Mouse (Mus musculus) neutrophil, adult 83 days (primary cell): Measurements from ENCODE around the gene Umps. TPM values are rescaled to one million over a fixed set of nuclear protein-coding genes. Genes with fewer than 3 reads are reported as not detected.

Source experiments
- total RNA-seq, 2 experiments: library from RNA; stranded (reverse); gene quantifications; one replicate each; pipeline ENCODE4 v1.2.4; 2023

Umps gene
- total RNA-seq: 10 to 100 TPM; 15.3 to 20.5 TPM

DNA sequence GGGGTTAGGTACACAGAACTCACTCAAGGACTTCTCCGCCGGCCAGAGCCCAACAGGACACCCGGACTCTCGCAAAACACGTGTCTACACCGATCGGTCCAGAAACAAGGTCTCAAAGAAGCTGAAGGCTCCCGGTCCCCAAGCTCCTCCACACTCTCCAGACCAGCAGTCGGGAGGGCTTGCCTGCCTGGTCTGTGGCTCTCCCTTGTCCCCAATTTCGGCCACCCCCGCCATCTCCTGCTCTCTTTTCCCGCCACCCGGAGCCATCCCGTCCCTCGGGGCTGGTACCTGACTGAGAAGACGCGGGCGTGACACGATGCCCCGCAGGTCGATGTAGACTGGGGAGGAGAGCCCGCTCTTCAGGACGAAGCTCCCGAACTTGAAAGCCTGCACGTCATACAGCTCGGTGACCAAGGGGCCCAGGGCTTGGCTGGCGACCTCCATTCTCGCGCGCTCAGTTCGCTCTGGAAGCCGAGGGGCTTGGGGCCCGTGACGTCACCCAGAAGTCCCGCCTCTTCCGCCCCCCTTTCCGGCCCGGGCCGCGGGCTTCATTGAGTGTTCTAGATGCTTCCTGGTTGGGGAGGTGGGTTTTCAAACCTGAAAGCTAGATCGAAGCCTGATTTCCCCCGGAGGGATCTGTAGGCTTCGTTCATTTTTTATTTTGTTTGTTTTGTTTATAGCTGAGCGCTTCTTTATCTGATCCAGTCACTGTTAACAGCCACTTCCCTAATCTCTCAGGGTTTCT is at the start of gene Umps:
Gene Umps (minus strand): TSS at position 501 of the 745 bp plus-strand sequence.

Other genes with a start within 250 kb of the Umps start
- gene Muc13, start 173.0 kb downstream of the Umps start, total RNA-seq: under 1 TPM; 0.75 to 0.96 TPM
- 1 to 10 TPM; 7.3 to 9.7 TPM for gene Itgb5, start 137.4 kb downstream of the Umps start, total RNA-seq